8 mouse cellular contexts compared by ENCODE assay signal in the genomic region with DNA sequence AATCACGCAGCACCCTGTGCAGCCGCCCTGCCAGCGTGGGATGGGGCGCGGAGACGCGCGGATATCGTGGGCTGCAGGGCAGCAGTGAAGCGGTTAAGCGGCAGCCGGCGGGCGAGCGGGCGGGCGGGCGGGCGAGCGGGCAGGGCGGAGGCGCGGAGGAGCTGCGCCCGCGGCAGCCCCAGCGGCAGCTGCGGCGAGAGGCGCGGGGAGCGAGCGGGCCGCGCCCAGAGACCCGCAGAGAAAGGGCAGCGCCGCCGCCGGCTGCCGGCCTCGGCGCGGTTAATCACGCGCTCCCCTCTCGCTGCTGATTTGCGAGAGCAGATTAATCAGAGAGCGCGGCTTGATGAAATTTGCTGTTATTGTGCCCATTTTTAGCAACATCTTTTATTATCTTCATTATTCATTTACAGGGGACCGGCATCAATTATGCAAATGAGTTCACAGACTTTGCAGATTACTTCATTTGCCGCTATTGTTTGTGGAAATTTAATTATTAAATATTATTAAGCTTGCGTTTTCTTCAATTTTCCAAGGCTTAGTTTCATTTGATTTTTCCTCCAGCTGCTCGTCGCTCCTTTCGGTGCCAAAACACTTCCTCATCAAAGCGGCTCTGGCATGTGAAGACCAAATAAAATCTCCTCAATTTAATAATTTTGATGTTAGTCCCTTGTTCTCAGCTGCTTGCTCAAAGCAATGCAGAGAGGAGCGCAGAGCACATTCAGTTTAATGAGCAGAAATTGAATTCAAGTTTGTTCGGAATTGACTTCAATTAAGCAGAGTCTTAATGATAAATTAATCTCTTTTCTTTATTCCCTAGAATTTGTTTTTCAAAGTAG.
A peak's percentile ranks its signal among the peaks of the same experiment; 100 is the strongest.
DNase-seq lines count a peak whose midpoint lies in the region; ATAC-seq and TF ChIP-seq lines count a peak whose summit lies in the region.

No protein-coding gene starts in this region.

- ATAC-seq in embryonic facial prominence, embryonic 11.5 days (replicated peaks; ENCODE audit: insufficient number of reproducible peaks, low FRiP score, low TSS enrichment, low read depth), result peak; percentile 54; the same call in 1 of the 2 replicates
- ATAC-seq in hindbrain, embryonic 14.5 days (ENCODE audit: low FRiP score), result peak; percentile 83
- ATAC-seq in liver, embryonic 16.5 days (ENCODE audit: low read depth), result no peak

- 5% methylated on average over 40 of the region's 59 CpGs for WGBS in embryonic facial prominence, embryonic 11.5 days
- WGBS in hindbrain, embryonic 14.5 days, result 2% methylated on average over 46 of the region's 59 CpGs
- 3% methylated on average over 59 of the region's 59 CpGs for WGBS in liver, embryonic 16.5 days (ENCODE audit: insufficient replicate concordance)

- H3K36me3 ChIP-seq in E14TG2a.4 (ENCODE audit: insufficient read depth, low read length), result no peaks in the 10 kb centered on the region
- no peaks in the 10 kb centered on the region for H3K36me3 ChIP-seq in embryonic facial prominence, embryonic 11.5 days (replicated peaks; ENCODE audit: control insufficient read depth, insufficient read depth, low read depth, low read length)
- H3K36me3 ChIP-seq in hindbrain, embryonic 14.5 days (replicated peaks; ENCODE audit: control insufficient read depth, insufficient read depth), result no peaks in the 10 kb centered on the region
- H3K36me3 ChIP-seq in liver, embryonic 16.5 days (ENCODE audit: control insufficient read depth, insufficient read depth), result no peaks in the 10 kb centered on the region

- H3K9me3 ChIP-seq in E14TG2a.4 (ENCODE audit: low read length), result no peaks in the 10 kb centered on the region
- H3K9me3 ChIP-seq in embryonic facial prominence, embryonic 11.5 days (replicated peaks; ENCODE audit: control insufficient read depth, low read length), result no peaks in the 10 kb centered on the region
- no peaks in the 10 kb centered on the region for H3K9me3 ChIP-seq in hindbrain, embryonic 14.5 days (ENCODE audit: control insufficient read depth, low read length)
- H3K9me3 ChIP-seq in liver, embryonic 16.5 days (replicated peaks; ENCODE audit: control insufficient read depth, low read length), result no peaks in the 10 kb centered on the region

- H3K4me3 ChIP-seq in E14TG2a.4 (replicated peaks; ENCODE audit: low read length), result peak overlapping the region; percentile 71
- H3K4me3 ChIP-seq in embryonic facial prominence, embryonic 11.5 days (ENCODE audit: low read depth, low read length), result peak overlapping the region; percentile 43
- peak overlapping the region; percentile 44 for H3K4me3 ChIP-seq in hindbrain, embryonic 14.5 days (replicated peaks; ENCODE audit: low read length)
- peak overlapping the region; percentile 39 for H3K4me3 ChIP-seq in liver, embryonic 16.5 days (ENCODE audit: low read depth, low read length)

- peaks cover 40% of the 10 kb centered on the region for H3K27me3 ChIP-seq in E14TG2a.4 (ENCODE audit: insufficient read depth, low read length)
- H3K27me3 ChIP-seq in embryonic facial prominence, embryonic 11.5 days (ENCODE audit: control insufficient read depth, insufficient read depth, low read length), result peaks cover 2% of the 10 kb centered on the region; the same call in 1 of the 2 replicates
- no peaks in the 10 kb centered on the region for H3K27me3 ChIP-seq in hindbrain, embryonic 14.5 days (ENCODE audit: control insufficient read depth, insufficient read depth, low read length)
- H3K27me3 ChIP-seq in liver, embryonic 16.5 days (ENCODE audit: control insufficient read depth, insufficient read depth, low read depth, low read length), result peaks cover 31% of the 10 kb centered on the region

- peaks cover 12% of the 10 kb centered on the region for H3K4me1 ChIP-seq in E14TG2a.4 (replicated peaks; ENCODE audit: low read depth, low read length)
- H3K4me1 ChIP-seq in embryonic facial prominence, embryonic 11.5 days (ENCODE audit: control insufficient read depth, insufficient read depth, low read length), result no peaks in the 10 kb centered on the region; the same call in 1 of the 2 replicates
- peaks cover 6% of the 10 kb centered on the region for H3K4me1 ChIP-seq in hindbrain, embryonic 14.5 days (replicated peaks; ENCODE audit: control insufficient read depth, insufficient read depth, low read length)
- H3K4me1 ChIP-seq in liver, embryonic 16.5 days (ENCODE audit: control insufficient read depth, low read depth, low read length), result no peaks in the 10 kb centered on the region; the same call in none of the 2 replicates

- H3K9ac ChIP-seq in embryonic facial prominence, embryonic 11.5 days (replicated peaks; ENCODE audit: low read length), result peak overlapping the region; percentile 60
- peak overlapping the region; percentile 79 for H3K9ac ChIP-seq in hindbrain, embryonic 14.5 days
- no peak overlapping the region for H3K9ac ChIP-seq in liver, embryonic 16.5 days (ENCODE audit: low read depth, low read length)

- TF ChIP-seq CTCF in E14TG2a.4 (conservative IDR thresholded peaks at IDR 0.05; ENCODE audit: low read length), result no peak

- peak overlapping the region; percentile 85 for H3K4me2 ChIP-seq in embryonic facial prominence, embryonic 11.5 days (ENCODE audit: low read depth, low read length)
- H3K4me2 ChIP-seq in hindbrain, embryonic 14.5 days (replicated peaks), result peak overlapping the region; percentile 73
- H3K4me2 ChIP-seq in liver, embryonic 16.5 days (ENCODE audit: low read depth, low read length), result peak overlapping the region; percentile 54

- H3K27ac ChIP-seq in embryonic facial prominence, embryonic 11.5 days (replicated peaks; ENCODE audit: low read depth, low read length), result no peak overlapping the region
- peak overlapping the region; percentile 92 for H3K27ac ChIP-seq in hindbrain, embryonic 14.5 days
- no peak overlapping the region for H3K27ac ChIP-seq in liver, embryonic 16.5 days (ENCODE audit: low read length)

- peak; percentile 59 to 66 for DNase-seq in cerebellum, postnatal 14 days
- DNase-seq in cerebellum, adult 9-10 months, result no peak
- DNase-seq in embryonic facial prominence, embryonic 11.5 days (ENCODE audit: low spot score), result peak; percentile 58
- peak; percentile 69 for DNase-seq in hindbrain, embryonic 14.5 days (ENCODE audit: low spot score)
- peak; percentile 76 for DNase-seq in retina, postnatal 1 day
- no peak for DNase-seq in urinary bladder, adult 2 months (ENCODE audit: low spot score)

Comparison
In these comparisons a context has a peak if more than half of its experiments do, and no peak if none do; other contexts are left out.
1. DNase-seq: peak in cerebellum, postnatal 14 days (2 of 2), embryonic facial prominence, embryonic 11.5 days (single experiment), hindbrain, embryonic 14.5 days (single experiment) and retina, postnatal 1 day (single experiment); none in cerebellum, adult 9-10 months (single experiment) and urinary bladder, adult 2 months (single experiment).
2. Peak in every context shown above with its lines, with median percentiles within 50 percentile points of each other: H3K4me3 ChIP-seq and H3K4me2 ChIP-seq.